Mouse (Mus musculus) lung, postnatal 0 days (tissue): ENCODE results near the gene Hmcn1. TPM values are rescaled to one million over a fixed set of nuclear protein-coding genes. Genes with fewer than 3 reads are reported as not detected.

Experiments
- ATAC-seq: fragments of 200-750 bp; cut with Nextera tagmentation; 2 replicates; pipeline ENCODE4 v1.8.0; 2017; ENCODE audit warnings: moderate library complexity
- DNase-seq: peaks from one replicate; pipeline ENCODE4 v3.0.0-alpha.2; 2016; ENCODE audit warnings: low spot score
- H3K27ac ChIP-seq: fragments of 300-500 bp; sonication (generic); 2 replicates; pipeline ENCODE4 v1.5.1; 2014; ENCODE audit warnings: antibody characterized with exemption, mild to moderate bottlenecking, low read length, mixed read lengths
- H3K27me3 ChIP-seq: fragments of 300-500 bp; sonication (generic); replicated peaks from 2 replicates; pipeline ENCODE4 v1.6.1; 2014; ENCODE audit warnings: low read length, mixed read lengths; ENCODE audit not compliant: insufficient read depth
- H3K36me3 ChIP-seq: fragments of 300-500 bp; sonication (generic); 2 replicates; pipeline ENCODE4 v1.6.1; 2014; ENCODE audit warnings: low read length, mixed read lengths; ENCODE audit not compliant: insufficient read depth
- H3K4me1 ChIP-seq: fragments of 300-500 bp; sonication (generic); 2 replicates; pipeline ENCODE4 v1.6.1; 2014; ENCODE audit warnings: antibody characterized with exemption, low read depth, low read length, mixed read lengths; ENCODE audit not compliant: insufficient read depth
- H3K4me2 ChIP-seq: fragments of 300-500 bp; sonication (generic); replicated peaks from 2 replicates; pipeline ENCODE4 v1.6.1; 2014; ENCODE audit warnings: low read depth, mild to moderate bottlenecking, low read length, moderate library complexity, mixed read lengths
- H3K4me3 ChIP-seq: fragments of 300-500 bp; sonication (generic); 2 replicates; pipeline ENCODE4 v1.5.1; 2014; ENCODE audit warnings: low read depth, low read length
- H3K9ac ChIP-seq: fragments of 300-500 bp; sonication (generic); replicated peaks from 2 replicates; pipeline ENCODE4 v1.6.1; 2014; ENCODE audit warnings: low read depth, mild to moderate bottlenecking
- H3K9me3 ChIP-seq: fragments of 300-500 bp; sonication (generic); 2 replicates; pipeline ENCODE4 v1.6.1; 2016; ENCODE audit warnings: low read length, mixed read lengths
- CTCF ChIP-seq: IDR thresholded peaks from 2 replicates; pipeline ENCODE4 v1.5.1; 2016; ENCODE audit warnings: antibody characterized with exemption, mild to moderate bottlenecking
- EP300 ChIP-seq: IDR thresholded peaks from 2 replicates; pipeline ENCODE4 v1.6.1; 2016; ENCODE audit warnings: antibody characterized with exemption, mild to moderate bottlenecking, control low read depth
- WGBS: fragments of 180-500 bp; shearing (Covaris S2); extraction: QIAGEN DNeasy Blood & Tissue Kit; methylation state at CpG from one replicate; pipeline ENCODE4 v1.1.7; 2014; 5-methylcytosine and 5-hydroxymethylcytosine counted together
- polyA plus RNA-seq: library from polyadenylated mRNA; unstranded; fragments of >200 nt; fragmentation: Nextera tagmentation; extraction: Ambion mirVana; gene quantifications from 2 replicates; pipeline ENCODE4 v1.2.1, GENCODE M21; 2015

Gene Hmcn1
- polyA plus RNA-seq, 1 experiment from 2014 or later, result 24.7 TPM

DNA sequence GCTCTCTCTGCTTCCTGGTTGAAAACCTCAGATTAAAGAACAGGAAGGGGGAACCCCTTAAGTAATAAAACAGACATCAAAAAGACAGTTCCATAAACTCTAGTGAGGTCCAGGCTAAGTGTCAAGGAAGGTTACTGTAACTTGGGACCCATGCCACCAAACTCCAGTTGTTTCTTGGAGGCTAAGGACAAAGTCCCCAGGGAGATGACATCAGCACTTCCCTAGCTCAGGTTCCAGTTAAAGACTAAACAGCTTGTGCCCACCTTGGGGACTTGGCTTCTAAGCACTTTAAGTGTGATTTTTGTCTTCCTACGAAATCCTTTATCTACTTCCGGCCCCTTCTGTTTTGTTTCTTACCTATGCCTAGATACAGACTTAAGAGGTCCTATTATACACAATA is 78.3 kb downstream of the Hmcn1 start:
- ATAC-seq, result no peak
- WGBS, result 44% methylated on average over 2 of the region's 2 CpGs
- Histone ChIP-seq H3K4me1 (peaks cover 4% of the 10 kb centered on the region; the same call in 1 of the 2 replicates), H3K9ac (no peak overlapping the region), H3K27ac (no peak overlapping the region), H3K4me2 (no peak overlapping the region), H3K36me3 (no peaks in the 10 kb centered on the region), H3K9me3 (no peaks in the 10 kb centered on the region), H3K4me3 (no peak overlapping the region), H3K27me3 (no peaks in the 10 kb centered on the region)
- TF ChIP-seq EP300 (no peak), CTCF (no peak)
- peak; percentile 37 for DNase-seq

DNA sequence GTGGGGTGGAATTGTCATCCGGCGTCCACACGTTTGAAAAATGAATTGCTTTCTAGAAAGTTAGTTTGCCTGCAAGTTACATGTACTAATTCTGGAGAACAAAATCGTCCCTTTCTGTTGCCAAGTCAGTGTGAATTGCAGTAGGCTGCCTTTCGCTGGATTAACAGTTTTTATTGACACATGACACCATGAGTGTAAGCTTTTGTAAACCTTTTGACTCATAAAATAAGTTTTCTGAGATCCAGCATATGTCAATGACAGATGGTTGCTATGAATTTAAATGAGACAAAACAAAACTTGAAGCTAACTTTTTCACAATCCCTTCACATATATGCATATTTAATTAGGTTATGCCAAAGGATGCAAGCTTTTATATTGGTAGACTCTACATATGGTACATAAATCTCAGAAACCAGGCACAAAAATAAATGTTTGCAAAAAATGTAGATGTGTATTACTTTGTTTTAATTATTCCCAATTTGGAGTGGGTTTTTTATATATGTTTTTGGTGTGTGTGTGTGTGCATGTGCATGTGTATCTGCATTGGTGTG is 79.6 kb downstream of the Hmcn1 start:
- TF ChIP-seq CTCF (no peak), EP300 (no peak)
- Histone ChIP-seq H3K4me1 (peaks cover 4% of the 10 kb centered on the region; the same call in 1 of the 2 replicates), H3K9me3 (no peaks in the 10 kb centered on the region), H3K36me3 (no peaks in the 10 kb centered on the region), H3K9ac (no peak overlapping the region), H3K4me3 (no peak overlapping the region), H3K27ac (no peak overlapping the region), H3K4me2 (no peak overlapping the region), H3K27me3 (no peaks in the 10 kb centered on the region)
- 86% methylated on average over 5 of the region's 5 CpGs for WGBS
- DNase-seq (no peak), ATAC-seq (no peak)

DNA sequence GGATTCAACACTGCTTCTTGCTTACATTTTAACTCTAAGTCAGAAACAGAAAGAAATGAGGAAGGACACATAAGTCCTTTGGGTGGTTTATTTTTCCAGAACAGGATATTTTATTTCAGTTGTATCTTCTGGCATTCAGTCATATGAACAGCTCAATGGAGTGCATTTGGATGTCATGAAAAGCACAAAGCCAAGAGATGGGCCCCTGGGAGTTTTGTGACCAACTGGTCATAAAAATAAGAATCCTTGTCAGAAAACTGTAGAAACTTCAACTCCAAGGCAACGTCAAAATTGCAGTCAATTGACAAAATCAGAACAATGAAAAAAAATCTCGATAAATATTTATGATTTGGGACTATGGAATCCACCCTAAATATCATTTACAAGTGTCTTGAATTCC is 83.6 kb downstream of the Hmcn1 start:
- no peak overlapping the region for H3K27ac ChIP-seq
- ATAC-seq (no peak), DNase-seq (no peak)
- no peaks in the 10 kb centered on the region for H3K36me3 ChIP-seq
- H3K9me3 ChIP-seq, result no peaks in the 10 kb centered on the region
- no peaks in the 10 kb centered on the region for H3K4me1 ChIP-seq
- H3K4me3 ChIP-seq, result no peak overlapping the region
- no peak overlapping the region for H3K9ac ChIP-seq
- H3K27me3 ChIP-seq, result no peaks in the 10 kb centered on the region
- no peak for TF ChIP-seq CTCF
- TF ChIP-seq EP300, result no peak
- no peak overlapping the region for H3K4me2 ChIP-seq
- WGBS, result 74% methylated on average over 2 of the region's 2 CpGs

DNA sequence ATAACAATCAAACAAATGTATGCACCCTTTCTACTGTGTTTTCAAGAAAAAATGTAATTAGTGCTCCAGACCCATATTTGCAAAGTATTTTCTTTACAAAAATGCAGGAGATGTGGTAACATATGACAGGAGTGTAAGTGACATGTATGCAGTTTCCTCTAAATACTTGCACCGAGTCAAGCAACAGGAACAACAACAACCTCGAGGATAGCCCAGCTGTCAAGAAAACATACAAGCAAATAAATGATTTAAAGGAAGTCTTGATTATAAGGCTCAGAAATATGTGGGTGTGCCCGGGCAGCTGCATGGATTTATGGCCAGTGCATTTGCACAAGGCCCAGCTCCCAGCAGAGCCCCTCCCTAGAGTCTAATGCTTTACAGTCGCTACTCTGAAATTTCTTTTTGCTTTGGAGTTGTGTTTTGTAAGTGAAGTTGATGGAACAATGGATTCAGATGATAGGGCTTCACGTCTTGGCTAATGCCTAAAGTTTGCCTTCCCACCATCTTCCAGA is 99.5 kb downstream of the Hmcn1 start:
- DNase-seq (peak; percentile 56), ATAC-seq (peak; percentile 61)
- Histone ChIP-seq H3K27me3 (no peaks in the 10 kb centered on the region), H3K4me1 (no peaks in the 10 kb centered on the region), H3K9me3 (no peaks in the 10 kb centered on the region), H3K4me3 (no peak overlapping the region), H3K9ac (no peak overlapping the region), H3K36me3 (no peaks in the 10 kb centered on the region), H3K27ac (no peak overlapping the region), H3K4me2 (no peak overlapping the region)
- 41% methylated on average over 5 of the region's 5 CpGs for WGBS
- 0 out of 2 replicates have a peak, but pooled peaks have one; percentile 25 for TF ChIP-seq EP300
- no peak for TF ChIP-seq CTCF

DNA sequence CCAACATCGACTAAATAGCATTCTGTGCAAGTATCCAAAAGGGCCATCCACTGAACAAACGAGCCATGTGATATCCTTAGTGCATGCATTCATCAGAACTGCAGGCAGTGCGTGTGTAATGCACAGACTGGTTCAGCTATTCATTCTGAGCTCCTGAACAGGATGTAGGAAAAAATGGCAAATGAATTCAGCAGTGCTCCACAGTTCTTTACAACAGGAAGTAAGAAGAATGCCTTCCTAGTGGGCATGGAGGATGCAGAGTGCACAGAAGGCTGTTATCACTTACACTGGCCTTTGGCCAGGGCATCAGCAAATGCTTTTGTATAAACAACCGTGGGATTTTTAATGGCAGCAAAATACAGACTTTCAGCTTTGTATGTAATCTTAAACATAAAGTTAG is 103.2 kb downstream of the Hmcn1 start:
- ATAC-seq, result peak; percentile 69

DNA sequence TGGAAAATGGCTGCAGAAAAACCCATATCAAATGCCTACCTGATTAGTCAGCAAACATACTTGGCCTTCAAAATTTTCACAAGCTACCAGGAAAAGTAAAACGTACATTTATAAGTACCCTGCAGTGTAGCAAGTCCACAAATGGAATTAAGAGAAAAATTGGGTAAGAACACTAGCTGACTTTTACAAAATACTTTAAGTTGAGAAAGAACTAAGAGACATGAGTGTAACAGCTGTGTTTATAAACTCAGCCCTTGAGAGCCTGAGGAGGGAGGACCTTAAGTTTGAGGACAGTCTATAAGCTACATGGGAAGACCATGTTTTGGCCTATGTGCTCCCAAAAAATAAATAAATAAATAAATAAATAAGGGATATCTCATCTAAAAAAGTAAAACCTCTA is 107.0 kb downstream of the Hmcn1 start:
- DNase-seq (peak; percentile 77), ATAC-seq (peak; percentile 75)
- H3K9ac ChIP-seq, result no peak overlapping the region
- H3K4me3 ChIP-seq, result no peak overlapping the region
- no peaks in the 10 kb centered on the region for H3K36me3 ChIP-seq
- TF ChIP-seq EP300, result peak; percentile 23; the same call in 1 of the 2 replicates
- no peak for TF ChIP-seq CTCF
- no peaks in the 10 kb centered on the region for H3K27me3 ChIP-seq
- no peaks in the 10 kb centered on the region for H3K9me3 ChIP-seq
- no peak overlapping the region for H3K4me2 ChIP-seq
- H3K4me1 ChIP-seq, result no peaks in the 10 kb centered on the region
- no peak overlapping the region for H3K27ac ChIP-seq
- WGBS, result 41% methylated on average over 1 of the region's 1 CpGs

More for the DNA sequence above, 103.2 kb downstream of the Hmcn1 start:
- Histone ChIP-seq H3K9ac (no peak overlapping the region), H3K9me3 (no peaks in the 10 kb centered on the region), H3K27me3 (no peaks in the 10 kb centered on the region), H3K4me3 (no peak overlapping the region), H3K4me1 (no peaks in the 10 kb centered on the region), H3K36me3 (no peaks in the 10 kb centered on the region), H3K4me2 (no peak overlapping the region), H3K27ac (no peak overlapping the region)
- DNase-seq, result peak; percentile 54
- TF ChIP-seq EP300, result peak; percentile 70
- no peak for TF ChIP-seq CTCF
- WGBS, result 60% methylated on average over 4 of the region's 4 CpGs
